ENCODE assay signal across 7 mouse cellular contexts in the genomic region with DNA sequence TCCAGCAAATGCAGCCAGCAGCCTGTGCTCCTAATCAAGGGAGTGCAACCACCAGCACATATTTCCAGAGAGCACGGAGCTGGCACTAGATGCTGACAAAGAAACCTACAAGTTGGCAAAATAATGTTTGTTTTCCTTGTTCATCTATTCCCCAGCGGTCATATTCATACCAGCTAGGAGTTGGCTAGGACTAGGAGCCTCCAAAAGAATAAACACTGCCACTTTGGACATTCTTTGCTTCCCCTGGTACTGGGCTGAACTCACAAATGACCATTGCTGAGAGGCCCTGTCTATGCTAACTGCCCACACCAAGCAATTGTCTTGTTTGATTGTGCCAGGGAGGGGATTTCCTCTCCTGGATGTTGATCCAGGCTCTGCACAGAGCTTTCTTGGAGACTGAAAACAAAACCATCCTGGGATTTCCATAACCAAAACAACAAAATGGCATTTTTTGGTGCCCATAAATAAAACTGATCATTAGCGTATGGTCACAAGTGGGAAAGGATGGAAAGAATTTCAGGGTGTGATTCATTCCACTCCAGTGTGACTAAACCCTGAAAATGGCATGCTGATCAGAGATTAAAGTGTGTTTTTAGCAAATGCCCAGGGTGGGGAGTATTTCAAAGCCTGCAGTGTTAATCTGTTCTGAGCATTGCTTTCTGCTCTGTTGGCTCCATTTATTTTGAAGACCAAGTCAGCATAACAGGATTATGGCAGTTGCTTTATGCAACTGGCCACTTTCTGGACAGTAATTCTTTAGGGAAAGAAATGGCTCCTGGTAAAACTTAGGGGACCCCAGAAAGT.
A peak's percentile ranks its signal among the peaks of the same experiment; 100 is the strongest.
DNase-seq lines count a peak whose midpoint lies in the region; ATAC-seq and TF ChIP-seq lines count a peak whose summit lies in the region.

No protein-coding gene starts in this region.

- no peak overlapping the region for H3K4me3 ChIP-seq in MEL (ENCODE audit: control insufficient read depth in 1 of 2, insufficient read depth in 1 of 2, low read depth in 2 of 2, low read length in 2 of 2)
- H3K4me3 ChIP-seq in hindbrain, embryonic 14.5 days (replicated peaks; ENCODE audit: low read length), result no peak overlapping the region
- H3K4me3 ChIP-seq in midbrain, embryonic 10.5 days, result peak overlapping the region; percentile 14

- no peak overlapping the region for H3K4me2 ChIP-seq in hindbrain, embryonic 14.5 days (replicated peaks)

- no peaks in the 10 kb centered on the region for H3K27me3 ChIP-seq in MEL (ENCODE audit: control insufficient read depth in 1 of 2, insufficient read depth in 2 of 2, low read length in 2 of 2)
- H3K27me3 ChIP-seq in hindbrain, embryonic 14.5 days (ENCODE audit: control insufficient read depth, insufficient read depth, low read length), result no peaks in the 10 kb centered on the region
- H3K27me3 ChIP-seq in midbrain, embryonic 10.5 days (ENCODE audit: low read depth, poor library complexity, severe bottlenecking), result no peaks in the 10 kb centered on the region

- TF ChIP-seq EP300 in MEL (IDR thresholded peaks at IDR 0.05; ENCODE audit: low read depth in 1 of 2, low read length in 2 of 2), result no peak

- no peaks in the 10 kb centered on the region for H3K79me2 ChIP-seq in MEL (ENCODE audit: control insufficient read depth, insufficient read depth, low read length, poor library complexity)

- ATAC-seq in hindbrain, embryonic 14.5 days (ENCODE audit: low FRiP score), result peak; percentile 19; the same call in 1 of the 2 replicates
- ATAC-seq in inflammation-experienced regulatory T-cells, adult 6 months, result no peak
- ATAC-seq in frontal cortex, adult (ENCODE audit: low TSS enrichment), result no peak

- no peak for TF ChIP-seq RAD21 in MEL (IDR thresholded peaks at IDR 0.05; ENCODE audit: low read depth, low read length)

- TF ChIP-seq POLR2A in MEL (IDR thresholded peaks at IDR 0.05; ENCODE audit: control insufficient read depth in 1 of 2, insufficient read depth in 1 of 2, low read depth in 1 of 2, low read length in 2 of 2, poor library complexity in 1 of 2), result no peak
- no peak for TF ChIP-seq POLR2A in brain, embryonic 14.5 days (IDR thresholded peaks at IDR 0.05; ENCODE audit: borderline replicate concordance, extremely low read depth, insufficient read depth, insufficient read length, poor library complexity, severe bottlenecking)

- H3K9ac ChIP-seq in MEL (ENCODE audit: control insufficient read depth, low read depth, low read length, poor library complexity, severe bottlenecking), result peak overlapping the region; percentile 31
- H3K9ac ChIP-seq in hindbrain, embryonic 14.5 days, result no peak overlapping the region

- DNase-seq in MEL (ENCODE audit: low read depth, low spot score), result no peak
- peak; percentile 70 for DNase-seq in brain, embryonic 14.5 days (ENCODE audit: low read depth)
- no peak for DNase-seq in hindbrain, embryonic 14.5 days (ENCODE audit: low spot score)
- peak; percentile 61 for DNase-seq in midbrain, embryonic 10.5 days (ENCODE audit: low spot score)
- DNase-seq in thymus, postnatal 25 days, result no peak

- H3K27ac ChIP-seq in MEL (ENCODE audit: control insufficient read depth, low read depth, low read length), result peak overlapping the region; percentile 41
- H3K27ac ChIP-seq in hindbrain, embryonic 14.5 days, result peak overlapping the region; percentile 83
- H3K27ac ChIP-seq in midbrain, embryonic 10.5 days (replicated peaks), result peak overlapping the region; percentile 92

- 54% methylated on average over 3 of the region's 3 CpGs for WGBS in hindbrain, embryonic 14.5 days
- WGBS in midbrain, embryonic 10.5 days, result 35% methylated on average over 3 of the region's 3 CpGs

- H3K9me3 ChIP-seq in MEL (replicated peaks; ENCODE audit: insufficient read depth, low read length), result no peaks in the 10 kb centered on the region
- H3K9me3 ChIP-seq in hindbrain, embryonic 14.5 days (ENCODE audit: control insufficient read depth, low read length), result no peaks in the 10 kb centered on the region
- no peaks in the 10 kb centered on the region for H3K9me3 ChIP-seq in midbrain, embryonic 10.5 days (replicated peaks)

- peaks cover 0 to 21% of the 10 kb centered on the region in 2 experiments; a peak in 2 of 4 replicates for H3K36me3 ChIP-seq in MEL (ENCODE audit: control insufficient read depth in 1 of 2, insufficient read depth in 2 of 2, low read length in 2 of 2)
- H3K36me3 ChIP-seq in hindbrain, embryonic 14.5 days (replicated peaks; ENCODE audit: control insufficient read depth, insufficient read depth), result no peaks in the 10 kb centered on the region
- H3K36me3 ChIP-seq in midbrain, embryonic 10.5 days, result no peaks in the 10 kb centered on the region

- no peak for TF ChIP-seq CTCF in MEL (IDR thresholded peaks at IDR 0.05 in 2 of 3, conservative IDR thresholded peaks at IDR 0.05 in 1 of 3; ENCODE audit: control insufficient read depth in 1 of 3, insufficient read depth in 1 of 3, low read depth in 2 of 3, low read length in 3 of 3, poor library complexity in 1 of 3, severe bottlenecking in 1 of 3)
- TF ChIP-seq CTCF in brain, embryonic 14.5 days (IDR thresholded peaks at IDR 0.05; ENCODE audit: borderline replicate concordance, extremely low read depth, insufficient read depth, insufficient read length), result no peak

- H3K4me1 ChIP-seq in MEL (ENCODE audit: control insufficient read depth in 1 of 2, insufficient read depth in 2 of 2, low read length in 2 of 2), result peaks cover 5 to 16% of the 10 kb centered on the region in 2 experiments
- H3K4me1 ChIP-seq in hindbrain, embryonic 14.5 days (replicated peaks; ENCODE audit: control insufficient read depth, insufficient read depth, low read length), result peaks cover 6% of the 10 kb centered on the region
- H3K4me1 ChIP-seq in midbrain, embryonic 10.5 days, result peaks cover 43% of the 10 kb centered on the region

TF ChIP-seq in MEL, 35 proteins besides CTCF, POLR2A, EP300 and RAD21:
- no peak for TF ChIP-seq ZC3H11A (IDR thresholded peaks at IDR 0.05; ENCODE audit: low read depth, low read length)
- no peak for TF ChIP-seq MAFK (IDR thresholded peaks at IDR 0.05; ENCODE audit: borderline replicate concordance, low read depth, low read length)
- 0 out of 2 replicates have a peak, but pooled peaks have one; percentile 10 for TF ChIP-seq GATA1 (IDR thresholded peaks at IDR 0.05; ENCODE audit: low read depth, low read length)

Comparison
In these comparisons a context has a peak if more than half of its experiments do, and no peak if none do; other contexts are left out.
1. DNase-seq: peak in brain, embryonic 14.5 days (single experiment) and midbrain, embryonic 10.5 days (single experiment); none in MEL (single experiment), hindbrain, embryonic 14.5 days (single experiment) and thymus, postnatal 25 days (single experiment).
2. H3K27ac ChIP-seq: peak in every context shown above with its lines; median percentile 92 in midbrain, embryonic 10.5 days; 83 in hindbrain, embryonic 14.5 days; 41 in MEL.